In genomic region chr2:28525219-28525942, GRCm38 (mm10) we compare ENCODE assay signal across 8 mouse cellular contexts. TPM values are rescaled to one million over a fixed set of nuclear protein-coding genes. Genes with fewer than 3 reads are reported as not detected.
DNase-seq lines count a peak whose midpoint lies in the region; ATAC-seq and TF ChIP-seq lines count a peak whose summit lies in the region.

No protein-coding gene starts in this region.

- no peak overlapping the region for H3K4me3 ChIP-seq in cortical plate, adult 2 months (ENCODE audit: insufficient read depth, low read length)
- no peak overlapping the region for H3K4me3 ChIP-seq in heart, adult 2 months
- H3K4me3 ChIP-seq in intestine, postnatal 0 days (ENCODE audit: low read depth, low read length): no peak overlapping the region
- H3K4me3 ChIP-seq in liver, embryonic 16.5 days (ENCODE audit: low read depth, low read length): no peak overlapping the region

- peak overlapping the region; percentile 21 for H3K9ac ChIP-seq in heart, adult 2 months (ENCODE audit: low read depth, low read length)
- H3K9ac ChIP-seq in intestine, postnatal 0 days (ENCODE audit: low read depth, low read length): no peak overlapping the region
- H3K9ac ChIP-seq in liver, embryonic 16.5 days (ENCODE audit: low read depth, low read length): no peak overlapping the region

- no peak for TF ChIP-seq CTCF in cortical plate, adult 2 months (IDR thresholded peaks at IDR 0.05; ENCODE audit: extremely low read depth, insufficient read depth, low read length)
- no peak for TF ChIP-seq CTCF in heart, adult 2 months (IDR thresholded peaks at IDR 0.05)
- no peak for TF ChIP-seq CTCF in intestine, postnatal 0 days (IDR thresholded peaks at IDR 0.05; ENCODE audit: low read depth)

- intact Hi-C loops in heart, adult 2 months (cut with DNase I): no loop called here

- no peaks in the 10 kb centered on the region for H3K27me3 ChIP-seq in heart, adult 2 months (ENCODE audit: control insufficient read depth, insufficient read depth, low read length)
- no peaks in the 10 kb centered on the region for H3K27me3 ChIP-seq in intestine, postnatal 0 days (replicated peaks; ENCODE audit: control insufficient read depth, insufficient read depth, low read length)
- no peaks in the 10 kb centered on the region for H3K27me3 ChIP-seq in liver, embryonic 16.5 days (ENCODE audit: control insufficient read depth, insufficient read depth, low read depth, low read length)

- peak overlapping the region; percentile 46 for H3K4me2 ChIP-seq in intestine, postnatal 0 days (replicated peaks; ENCODE audit: low read depth)
- no peak overlapping the region for H3K4me2 ChIP-seq in liver, embryonic 16.5 days (ENCODE audit: low read depth, low read length)

- TF ChIP-seq POLR2A in cortical plate, adult 2 months (IDR thresholded peaks at IDR 0.05; ENCODE audit: extremely low read depth, insufficient read depth, low read length): 0 out of 2 replicates have a peak, but pooled peaks have one; percentile 19
- peak; percentile 53 for TF ChIP-seq POLR2A in heart, adult 2 months (IDR thresholded peaks at IDR 0.05; ENCODE audit: insufficient read depth, low read depth, low read length)

- no peaks in the 10 kb centered on the region for H3K79me2 ChIP-seq in heart, adult 2 months (replicated peaks; ENCODE audit: control insufficient read depth, insufficient read depth, low read length)

- 33% methylated on average over 11 of the region's 11 CpGs for WGBS in heart, adult 2 months
- 13% methylated on average over 11 of the region's 11 CpGs for WGBS in intestine, postnatal 0 days
- WGBS in liver, embryonic 16.5 days (ENCODE audit: insufficient replicate concordance): 24% methylated on average over 11 of the region's 11 CpGs

- TF ChIP-seq EP300 in heart, adult 2 months (IDR thresholded peaks at IDR 0.05; ENCODE audit: insufficient read depth, low read depth, low read length): 0 out of 2 replicates have a peak, but pooled peaks have one; percentile 9

- peaks cover 22% of the 10 kb centered on the region for H3K4me1 ChIP-seq in cortical plate, adult 2 months (ENCODE audit: control insufficient read depth, insufficient read depth, low read length)
- peaks cover 28% of the 10 kb centered on the region for H3K4me1 ChIP-seq in heart, adult 2 months (ENCODE audit: control insufficient read depth, insufficient read depth, low read length)
- peaks cover 13% of the 10 kb centered on the region for H3K4me1 ChIP-seq in intestine, postnatal 0 days (replicated peaks; ENCODE audit: control insufficient read depth, insufficient read depth, low read length)
- H3K4me1 ChIP-seq in liver, embryonic 16.5 days (ENCODE audit: control insufficient read depth, low read depth, low read length): peaks cover 3% of the 10 kb centered on the region

- H3K36me3 ChIP-seq in heart, adult 2 months (ENCODE audit: control insufficient read depth, insufficient read depth, low read length): no peaks in the 10 kb centered on the region
- H3K36me3 ChIP-seq in intestine, postnatal 0 days (ENCODE audit: control insufficient read depth, insufficient read depth): 0 out of 2 replicates have a peak, but pooled peaks cover 9% of the 10 kb centered on the region
- no peaks in the 10 kb centered on the region for H3K36me3 ChIP-seq in liver, embryonic 16.5 days (ENCODE audit: control insufficient read depth, insufficient read depth)

- peak; percentile 86 for ATAC-seq in intestine, postnatal 0 days
- ATAC-seq in liver, embryonic 16.5 days (ENCODE audit: low read depth): peak; percentile 59

- H3K27ac ChIP-seq in cortical plate, adult 2 months (ENCODE audit: insufficient read depth, low read length): peak overlapping the region; percentile 91
- H3K27ac ChIP-seq in heart, adult 2 months: peak overlapping the region; percentile 85
- peak overlapping the region; percentile 82 for H3K27ac ChIP-seq in intestine, postnatal 0 days (ENCODE audit: low read depth, low read length)
- H3K27ac ChIP-seq in liver, embryonic 16.5 days (ENCODE audit: low read length): no peak overlapping the region

- DNase-seq in A20 (ENCODE audit: low read depth, low spot score): peak; percentile 34
- DNase-seq in R1 (ENCODE audit: low read depth, low spot score): peak; percentile 84
- peak; percentile 76 to 87 for DNase-seq in heart, adult 2 months
- DNase-seq in neural tube, embryonic 10.5 days (ENCODE audit: extremely low spot score, low spot score): peak; percentile 60
- no peak for DNase-seq in left cerebral cortex, adult 11 months (ENCODE audit: low spot score)

- H3K9me3 ChIP-seq in intestine, postnatal 0 days (ENCODE audit: control insufficient read depth): no peaks in the 10 kb centered on the region
- no peaks in the 10 kb centered on the region for H3K9me3 ChIP-seq in liver, embryonic 16.5 days (replicated peaks; ENCODE audit: control insufficient read depth, low read length)

RNA-seq across cellular contexts. Expression of gene Ralgds, which starts 12.5 kb away (rescaled TPM):
- polyA plus RNA-seq in cortical plate, adult 2 months (2012; rRNA removed): 107 and 112 TPM in 2 replicates
- 10 to 100 TPM in 1 of 2 experiments, 1 to 10 TPM in 1; 9.7 to 12.2 TPM for total RNA-seq in heart, adult 2 months (2021)
- 19.5 and 24.8 TPM in 2 replicates for polyA plus RNA-seq in heart, adult 2 months (2012; rRNA removed)
- 11.5 and 15.6 TPM in 2 replicates for polyA plus RNA-seq in intestine, postnatal 0 days (2015; fragmentation: Nextera tagmentation; extraction: Ambion mirVana)
- polyA plus RNA-seq in liver, embryonic 16.5 days (2015; fragmentation: Nextera tagmentation; extraction: Ambion mirVana): 2.3 TPM in 2 replicates

RNA-seq across cellular contexts. Expression of gene Gm10134, which starts 19.5 kb away (rescaled TPM):
- polyA plus RNA-seq in cortical plate, adult 2 months (2012; rRNA removed): 0.79 TPM in 1 of 2 replicates, not detected in the other
- total RNA-seq in heart, adult 2 months (2021): 1 to 10 TPM; 1.0 to 1.7 TPM
- polyA plus RNA-seq in heart, adult 2 months (2012; rRNA removed): 0.47 TPM in 1 of 2 replicates, not detected in the other
- polyA plus RNA-seq in intestine, postnatal 0 days (2015; fragmentation: Nextera tagmentation; extraction: Ambion mirVana): 6.0 and 8.7 TPM in 2 replicates
- 1.1 and 1.3 TPM in 2 replicates for polyA plus RNA-seq in liver, embryonic 16.5 days (2015; fragmentation: Nextera tagmentation; extraction: Ambion mirVana)

RNA-seq across cellular contexts. Expression of gene Gbgt1, which starts 28.7 kb away (rescaled TPM):
- polyA plus RNA-seq in cortical plate, adult 2 months (2012; rRNA removed): 1.8 and 2.0 TPM in 2 replicates
- 1 to 10 TPM; 1.8 to 2.1 TPM for total RNA-seq in heart, adult 2 months (2021)
- 1.3 and 2.2 TPM in 2 replicates for polyA plus RNA-seq in heart, adult 2 months (2012; rRNA removed)
- 1.1 and 1.6 TPM in 2 replicates for polyA plus RNA-seq in intestine, postnatal 0 days (2015; fragmentation: Nextera tagmentation; extraction: Ambion mirVana)
- polyA plus RNA-seq in liver, embryonic 16.5 days (2015; fragmentation: Nextera tagmentation; extraction: Ambion mirVana): 0.28 and 0.70 TPM in 2 replicates

RNA-seq across cellular contexts. Expression of gene Cel, which starts 37.8 kb away (rescaled TPM):
- polyA plus RNA-seq in cortical plate, adult 2 months (2012; rRNA removed): 0.06 and 0.08 TPM in 2 replicates
- not detected for total RNA-seq in heart, adult 2 months (2021)
- not detected in 2 replicates for polyA plus RNA-seq in heart, adult 2 months (2012; rRNA removed)
- 5.5 and 7.9 TPM in 2 replicates for polyA plus RNA-seq in intestine, postnatal 0 days (2015; fragmentation: Nextera tagmentation; extraction: Ambion mirVana)
- polyA plus RNA-seq in liver, embryonic 16.5 days (2015; fragmentation: Nextera tagmentation; extraction: Ambion mirVana): 1.6 and 9.7 TPM in 2 replicates

RNA-seq across cellular contexts. Expression of gene Mrps2, which starts 57.5 kb away (rescaled TPM):
- polyA plus RNA-seq in cortical plate, adult 2 months (2012; rRNA removed): 37.2 and 38.8 TPM in 2 replicates
- 10 to 100 TPM; 42.1 to 43.0 TPM for total RNA-seq in heart, adult 2 months (2021)
- polyA plus RNA-seq in heart, adult 2 months (2012; rRNA removed): 47.8 and 68.2 TPM in 2 replicates
- 24.5 and 25.1 TPM in 2 replicates for polyA plus RNA-seq in intestine, postnatal 0 days (2015; fragmentation: Nextera tagmentation; extraction: Ambion mirVana)
- polyA plus RNA-seq in liver, embryonic 16.5 days (2015; fragmentation: Nextera tagmentation; extraction: Ambion mirVana): 21.5 and 22.3 TPM in 2 replicates
